Mouse (Mus musculus) kidney, adult 2 months (tissue): ENCODE measurements around the gene Upf1. TPM values are rescaled to one million over a fixed set of nuclear protein-coding genes. Genes with fewer than 3 reads are reported as not detected.

Source experiments
- DNase-seq: peaks from one replicate; pipeline ENCODE4 v3.0.0; 2021
- H3K27ac ChIP-seq: fragments of 200-500 bp; 2 replicates; pipeline ENCODE4 v1.5.1; 2012; ENCODE audit warnings: low read depth, low read length, control low read depth, inconsistent platforms; ENCODE audit not compliant: insufficient read depth
- H3K27me3 ChIP-seq: fragments of 200-500 bp; replicated peaks from 2 replicates; pipeline ENCODE4 v1.6.1; 2012; ENCODE audit warnings: mild to moderate bottlenecking, moderate library complexity, low read length, inconsistent platforms; ENCODE audit not compliant: control insufficient read depth, insufficient read depth
- H3K36me3 ChIP-seq: fragments of 200-500 bp; 2 replicates; pipeline ENCODE4 v1.6.1; 2012; ENCODE audit warnings: mild to moderate bottlenecking, moderate library complexity, low read length, inconsistent platforms; ENCODE audit not compliant: control insufficient read depth, insufficient read depth
- H3K4me1 ChIP-seq: fragments of 200-500 bp; 2 replicates; pipeline ENCODE4 v1.6.1; 2011; ENCODE audit warnings: low read length; ENCODE audit not compliant: control insufficient read depth, insufficient read depth
- H3K4me3 ChIP-seq: fragments of 200-500 bp; 2 replicates; pipeline ENCODE4 v1.5.1; 2011; ENCODE audit warnings: mild to moderate bottlenecking, low read depth, low read length, control low read depth; ENCODE audit not compliant: insufficient read depth
- CTCF ChIP-seq: fragments of 200-500 bp; conservative IDR thresholded peaks from 2 replicates; pipeline ENCODE4 v1.5.1; 2011; ENCODE audit warnings: low read depth, mild to moderate bottlenecking, control low read depth, low read length, moderate library complexity, mixed read lengths; ENCODE audit not compliant: insufficient read depth, insufficient read length
- POLR2A ChIP-seq: fragments of 200-500 bp; IDR thresholded peaks from one replicate; pipeline ENCODE4 v1.6.1; 2011; ENCODE audit warnings: low read depth, low read length, control low read depth
- WGBS: fragments of 180-500 bp; shearing (Covaris S2); methylation state at CpG from one replicate; pipeline ENCODE4 v1.1.7; 2018; 5-methylcytosine and 5-hydroxymethylcytosine counted together
- polyA plus RNA-seq: library from polyadenylated mRNA; depleted of rRNA; stranded (reverse); fragments of >200 nt; gene quantifications from 2 replicates; pipeline ENCODE4 v1.2.3, GENCODE M21; 2012

Gene Upf1
- polyA plus RNA-seq, 1 experiment = 27.4 TPM

- TF ChIP-seq CTCF (no peak), POLR2A (no peak)
- Histone ChIP-seq H3K27ac (no peak overlapping the region), H3K4me1 (peaks cover 46% of the 10 kb centered on the region), H3K27me3 (no peaks in the 10 kb centered on the region), H3K36me3 (no peaks in the 10 kb centered on the region), H3K4me3 (no peak overlapping the region)
- 61% methylated on average over 4 of the region's 4 CpGs for WGBS
- DNase-seq = no peak
These were observed 5.6 kb downstream of the Upf1 start for GRCm38 (mm10) chr8:70347443-70347842.

- TF ChIP-seq POLR2A = no peak
- no peak for TF ChIP-seq CTCF
- Histone ChIP-seq H3K36me3 (no peaks in the 10 kb centered on the region), H3K27ac (no peak overlapping the region), H3K27me3 (no peaks in the 10 kb centered on the region), H3K4me1 (peaks cover 22% of the 10 kb centered on the region), H3K4me3 (no peak overlapping the region)
- 77% methylated on average over 2 of the region's 2 CpGs for WGBS
- no peak for DNase-seq
These were observed 8.8 kb downstream of the Upf1 start for GRCm38 (mm10) chr8:70344279-70344678.

GRCm38 (mm10) chr8:70343696-70344095 lies 9.4 kb downstream of the Upf1 start:
- peak; percentile 65 for TF ChIP-seq CTCF
- no peak for TF ChIP-seq POLR2A
- H3K4me3 ChIP-seq = no peak overlapping the region
- H3K36me3 ChIP-seq = no peaks in the 10 kb centered on the region
- H3K4me1 ChIP-seq = peaks cover 16% of the 10 kb centered on the region
- 48% methylated on average over 6 of the region's 6 CpGs for WGBS
- H3K27me3 ChIP-seq = no peaks in the 10 kb centered on the region
- H3K27ac ChIP-seq = no peak overlapping the region
- no peak for DNase-seq

- Histone ChIP-seq H3K27me3 (no peaks in the 10 kb centered on the region), H3K27ac (no peak overlapping the region), H3K36me3 (no peaks in the 10 kb centered on the region; the same call in 1 of the 2 replicates), H3K4me1 (peaks cover 10% of the 10 kb centered on the region; the same call in 1 of the 2 replicates), H3K4me3 (no peak overlapping the region)
- DNase-seq = no peak
- TF ChIP-seq CTCF (no peak), POLR2A (no peak)
- 76% methylated on average over 7 of the region's 7 CpGs for WGBS
These were observed 10.0 kb downstream of the Upf1 start for GRCm38 (mm10) chr8:70343076-70343475.

GRCm38 (mm10) chr8:70342007-70342406 lies 11.1 kb downstream of the Upf1 start:
- Histone ChIP-seq H3K36me3 (no peaks in the 10 kb centered on the region; the same call in 1 of the 2 replicates), H3K27ac (no peak overlapping the region), H3K4me3 (no peak overlapping the region), H3K27me3 (no peaks in the 10 kb centered on the region), H3K4me1 (peaks cover 3% of the 10 kb centered on the region; the same call in 1 of the 2 replicates)
- TF ChIP-seq POLR2A = no peak
- TF ChIP-seq CTCF = no peak
- no peak for DNase-seq
- WGBS = 84% methylated on average over 14 of the region's 14 CpGs

- no peak for DNase-seq
- Histone ChIP-seq H3K4me1 (no peaks in the 10 kb centered on the region), H3K4me3 (no peak overlapping the region), H3K27me3 (no peaks in the 10 kb centered on the region), H3K36me3 (no peaks in the 10 kb centered on the region; the same call in 1 of the 2 replicates), H3K27ac (no peak overlapping the region)
- TF ChIP-seq CTCF = no peak
- TF ChIP-seq POLR2A = no peak
- WGBS = 91% methylated on average over 7 of the region's 7 CpGs
These were observed 12.4 kb downstream of the Upf1 start for GRCm38 (mm10) chr8:70340659-70341058.

- Histone ChIP-seq H3K36me3 (no peaks in the 10 kb centered on the region; the same call in none of the 2 replicates), H3K27ac (no peak overlapping the region), H3K4me3 (no peak overlapping the region), H3K27me3 (no peaks in the 10 kb centered on the region), H3K4me1 (no peaks in the 10 kb centered on the region)
- DNase-seq = no peak
- WGBS = 88% methylated on average over 7 of the region's 7 CpGs
- no peak for TF ChIP-seq POLR2A
- no peak for TF ChIP-seq CTCF
These were observed 14.1 kb downstream of the Upf1 start for GRCm38 (mm10) chr8:70338931-70339330.

- TF ChIP-seq POLR2A = no peak
- TF ChIP-seq CTCF = no peak
- WGBS = 94% methylated on average over 6 of the region's 6 CpGs
- no peaks in the 10 kb centered on the region for H3K27me3 ChIP-seq
- H3K36me3 ChIP-seq = peaks cover 3% of the 10 kb centered on the region
- no peak for DNase-seq
- H3K4me3 ChIP-seq = no peak overlapping the region
- no peaks in the 10 kb centered on the region for H3K4me1 ChIP-seq
- H3K27ac ChIP-seq = no peak overlapping the region
These were observed 20.2 kb downstream of the Upf1 start for GRCm38 (mm10) chr8:70332878-70333202.
